Mouse (Mus musculus) E14TG2a.4 (cell line): Measurements from ENCODE around the gene Rab44.

Source experiments
- CTCF ChIP-seq: conservative IDR thresholded peaks from 2 replicates; pipeline ENCODE4 v1.5.1; 2014; ENCODE audit warnings: low read length
- NANOG ChIP-seq: IDR thresholded peaks from 2 replicates; pipeline ENCODE4 v1.6.1; 2014; ENCODE audit warnings: borderline replicate concordance, low read length, mixed read lengths
- POU5F1 ChIP-seq: IDR thresholded peaks from 2 replicates; pipeline ENCODE4 v1.6.1; 2014; ENCODE audit warnings: low read length, borderline replicate concordance

- TF ChIP-seq CTCF (no peak), POU5F1 (no peak), NANOG (no peak)
Observed at GRCm38 (mm10) chr17:29175693-29176092, 61.7 kb downstream of the Rab44 start.
